Mouse (Mus musculus) bone marrow, adult 2 months (tissue): Measurements from ENCODE around the gene Med12l.

Experiments used
- CTCF ChIP-seq: fragments of 200-500 bp; IDR thresholded peaks from 2 replicates; pipeline ENCODE4 v1.5.1; 2011; ENCODE audit warnings: low read length, control low read depth; ENCODE audit not compliant: control insufficient read depth, insufficient read depth
- POLR2A ChIP-seq: fragments of 200-500 bp; IDR thresholded peaks from 2 replicates; pipeline ENCODE4 v1.6.1; 2011; ENCODE audit warnings: low read depth, mild to moderate bottlenecking, control low read depth, low read length, borderline replicate concordance; ENCODE audit not compliant: control insufficient read depth

- no peak for TF ChIP-seq POLR2A
- TF ChIP-seq CTCF: no peak
These were observed 10.2 kb downstream of the Med12l start for GRCm38 (mm10) chr3:59015698-59016412.
